Mouse (Mus musculus): Measurements from ENCODE around the gene Taf4. TPM values are rescaled to one million over a fixed set of nuclear protein-coding genes. Genes with fewer than 3 reads are reported as not detected.

Taf4 gene
- polyA plus RNA-seq, 1 experiment, result 6.9 TPM

- Histone ChIP-seq H3K27me3 (ENCODE audit: control insufficient read depth, insufficient read depth, insufficient read length) (no peaks in the 10 kb centered on the region), H3K79me2 (ENCODE audit: control insufficient read depth, insufficient read depth) (no peaks in the 10 kb centered on the region), H3K79me3 (ENCODE audit: low read depth) (no peaks in the 10 kb centered on the region), H3ac (ENCODE audit: control insufficient read depth, insufficient read length, low read depth) (no peak overlapping the region), H3K4me3 (ENCODE audit: insufficient read depth, poor library complexity, severe bottlenecking) (no peak overlapping the region), H3K36me3 (ENCODE audit: control insufficient read depth, insufficient read depth) (no peaks in the 10 kb centered on the region)
- TF ChIP-seq USF1 (IDR thresholded peaks at IDR 0.05; ENCODE audit: low read depth) (no peak), CTCF (IDR thresholded peaks at IDR 0.05; ENCODE audit: control insufficient read depth, insufficient read depth, insufficient read length) (no peak), MYOD1 (IDR thresholded peaks at IDR 0.05; ENCODE audit: control insufficient read depth, insufficient read length, low read depth) (no peak), MAX (IDR thresholded peaks at IDR 0.05) (no peak), FOSL1 (IDR thresholded peaks at IDR 0.05; ENCODE audit: insufficient read depth, low read length, poor library complexity, severe bottlenecking) (no peak), CEBPB (IDR thresholded peaks at IDR 0.05; ENCODE audit: low read depth) (no peak), MYOG (IDR thresholded peaks at IDR 0.05; ENCODE audit: control insufficient read depth, extremely low read depth, insufficient read length) (no peak)
Observed at GRCm38 (mm10) chr2:179993071-179993470, 16.6 kb upstream of the Taf4 start.

DNA sequence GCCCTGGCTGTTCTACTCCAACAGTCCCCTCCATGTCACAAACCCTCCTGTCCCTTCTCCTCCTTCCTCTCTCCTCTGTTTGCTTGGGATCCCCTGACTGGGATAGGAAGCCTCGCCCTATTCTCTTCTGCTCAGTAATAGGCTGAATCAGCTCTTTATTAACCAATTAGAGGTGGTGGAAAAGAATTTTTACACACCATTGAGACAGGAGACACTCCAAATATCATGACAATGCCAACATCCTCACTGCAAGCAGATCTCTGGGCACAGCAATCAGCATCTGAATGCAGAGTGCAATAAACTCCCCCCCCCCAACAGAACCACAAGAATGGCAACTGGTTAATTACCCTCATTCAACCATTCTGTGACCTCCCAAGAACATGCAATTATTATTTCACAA lies 12.7 kb upstream of the Taf4 start:
- H3K4me3 ChIP-seq (ENCODE audit: insufficient read depth, poor library complexity, severe bottlenecking), result no peak overlapping the region
- no peaks in the 10 kb centered on the region for H3K36me3 ChIP-seq (ENCODE audit: control insufficient read depth, insufficient read depth)
- H3K79me3 ChIP-seq (ENCODE audit: low read depth), result no peaks in the 10 kb centered on the region
- no peak overlapping the region for H3ac ChIP-seq (ENCODE audit: control insufficient read depth, insufficient read length, low read depth)
- TF ChIP-seq MYOD1 (IDR thresholded peaks at IDR 0.05; ENCODE audit: control insufficient read depth, insufficient read length, low read depth) (no peak), MAX (IDR thresholded peaks at IDR 0.05) (no peak), MYOG (IDR thresholded peaks at IDR 0.05; ENCODE audit: control insufficient read depth, extremely low read depth, insufficient read length) (no peak), FOSL1 (IDR thresholded peaks at IDR 0.05; ENCODE audit: insufficient read depth, low read length, poor library complexity, severe bottlenecking) (no peak), CTCF (IDR thresholded peaks at IDR 0.05; ENCODE audit: control insufficient read depth, insufficient read depth, insufficient read length) (no peak), CEBPB (IDR thresholded peaks at IDR 0.05; ENCODE audit: low read depth) (no peak), USF1 (IDR thresholded peaks at IDR 0.05; ENCODE audit: low read depth) (no peak)
- no peaks in the 10 kb centered on the region for H3K79me2 ChIP-seq (ENCODE audit: control insufficient read depth, insufficient read depth)
- no peaks in the 10 kb centered on the region for H3K27me3 ChIP-seq (ENCODE audit: control insufficient read depth, insufficient read depth, insufficient read length)

DNA sequence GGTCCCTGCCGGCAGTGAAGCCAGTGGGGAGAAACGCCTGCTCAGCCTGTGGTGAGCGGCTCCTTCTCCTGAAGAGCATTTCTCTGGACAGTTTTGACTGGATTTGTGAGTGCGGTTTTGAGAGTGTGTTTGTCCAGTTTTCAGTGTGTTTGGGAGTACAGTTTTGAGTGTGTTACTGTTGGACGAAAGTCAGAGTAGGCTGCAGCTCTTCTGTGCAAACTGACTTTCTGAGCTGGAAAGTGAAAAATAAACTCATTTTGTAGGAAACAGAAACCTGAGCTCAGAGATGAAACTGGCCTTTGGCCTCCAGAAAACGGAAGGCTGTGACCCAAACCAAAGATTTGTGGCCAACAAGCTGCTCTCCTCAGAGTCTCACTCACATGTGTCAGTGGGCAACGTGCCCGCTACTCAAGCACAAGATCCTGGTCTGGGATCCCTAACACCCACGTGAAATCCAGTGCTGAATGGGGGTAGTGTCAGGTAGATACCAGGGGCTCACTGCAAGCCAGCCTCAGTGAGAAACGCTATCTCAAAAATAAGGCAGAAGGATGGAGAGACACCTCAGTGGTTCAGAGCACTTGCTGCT lies 10.1 kb upstream of the Taf4 start:
- H3K36me3 ChIP-seq (ENCODE audit: control insufficient read depth, insufficient read depth), result no peaks in the 10 kb centered on the region
- H3K27me3 ChIP-seq (ENCODE audit: control insufficient read depth, insufficient read depth, insufficient read length), result no peaks in the 10 kb centered on the region
- no peak overlapping the region for H3K4me3 ChIP-seq (ENCODE audit: insufficient read depth, poor library complexity, severe bottlenecking)
- no peaks in the 10 kb centered on the region for H3K79me3 ChIP-seq (ENCODE audit: low read depth)
- no peak for TF ChIP-seq CEBPB (IDR thresholded peaks at IDR 0.05; ENCODE audit: low read depth)
- no peak for TF ChIP-seq CTCF (IDR thresholded peaks at IDR 0.05; ENCODE audit: control insufficient read depth, insufficient read depth, insufficient read length)
- TF ChIP-seq FOSL1 (IDR thresholded peaks at IDR 0.05; ENCODE audit: insufficient read depth, low read length, poor library complexity, severe bottlenecking), result no peak
- no peak overlapping the region for H3ac ChIP-seq (ENCODE audit: control insufficient read depth, insufficient read length, low read depth)
- H3K79me2 ChIP-seq (ENCODE audit: control insufficient read depth, insufficient read depth), result no peaks in the 10 kb centered on the region

- Histone ChIP-seq H3ac (ENCODE audit: control insufficient read depth, insufficient read length, low read depth) (no peak overlapping the region), H3K4me3 (ENCODE audit: insufficient read depth, poor library complexity, severe bottlenecking) (no peak overlapping the region), H3K79me2 (ENCODE audit: control insufficient read depth, insufficient read depth) (no peaks in the 10 kb centered on the region), H3K36me3 (ENCODE audit: control insufficient read depth, insufficient read depth) (no peaks in the 10 kb centered on the region), H3K27me3 (ENCODE audit: control insufficient read depth, insufficient read depth, insufficient read length) (no peaks in the 10 kb centered on the region), H3K79me3 (ENCODE audit: low read depth) (no peaks in the 10 kb centered on the region)
- TF ChIP-seq CTCF (IDR thresholded peaks at IDR 0.05; ENCODE audit: control insufficient read depth, insufficient read depth, insufficient read length), result no peak
- TF ChIP-seq MYOG (IDR thresholded peaks at IDR 0.05; ENCODE audit: control insufficient read depth, extremely low read depth, insufficient read length), result no peak
- no peak for TF ChIP-seq FOSL1 (IDR thresholded peaks at IDR 0.05; ENCODE audit: insufficient read depth, low read length, poor library complexity, severe bottlenecking)
- no peak for TF ChIP-seq MAX (IDR thresholded peaks at IDR 0.05)
Observed at GRCm38 (mm10) chr2:179985695-179986094, 9.2 kb upstream of the Taf4 start.

GRCm38 (mm10) chr2:179984830-179985229 lies 8.4 kb upstream of the Taf4 start:
- H3K27me3 ChIP-seq (ENCODE audit: control insufficient read depth, insufficient read depth, insufficient read length), result no peaks in the 10 kb centered on the region
- H3K79me3 ChIP-seq (ENCODE audit: low read depth), result no peaks in the 10 kb centered on the region
- TF ChIP-seq MYOD1 (IDR thresholded peaks at IDR 0.05; ENCODE audit: control insufficient read depth, insufficient read length, low read depth) (peak; percentile 85), FOSL1 (IDR thresholded peaks at IDR 0.05; ENCODE audit: insufficient read depth, low read length, poor library complexity, severe bottlenecking) (no peak)
- H3K36me3 ChIP-seq (ENCODE audit: control insufficient read depth, insufficient read depth), result no peaks in the 10 kb centered on the region
- no peak overlapping the region for H3K4me3 ChIP-seq (ENCODE audit: insufficient read depth, poor library complexity, severe bottlenecking)
- no peak overlapping the region for H3ac ChIP-seq (ENCODE audit: control insufficient read depth, insufficient read length, low read depth)
- no peaks in the 10 kb centered on the region for H3K79me2 ChIP-seq (ENCODE audit: control insufficient read depth, insufficient read depth)

DNA sequence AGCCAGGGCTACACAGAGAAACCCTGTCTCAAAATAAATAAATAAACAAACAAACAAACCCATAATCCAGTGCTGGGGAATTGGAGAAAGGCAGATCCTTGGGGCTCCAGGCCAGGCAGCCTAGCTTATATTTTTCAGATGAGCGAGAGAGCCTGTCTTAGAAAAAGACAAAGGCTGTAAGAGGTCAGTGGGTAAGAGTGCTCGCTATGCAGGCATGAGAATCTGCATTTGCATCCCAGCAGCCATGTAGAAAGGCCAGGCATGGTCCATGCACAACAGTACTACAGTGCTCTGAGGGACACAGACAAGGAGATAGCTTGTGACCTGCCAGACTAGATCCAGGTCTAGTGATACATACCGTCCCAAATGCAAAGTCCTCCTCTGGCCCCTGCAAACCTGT lies 6.3 kb upstream of the Taf4 start:
- TF ChIP-seq MYOG (IDR thresholded peaks at IDR 0.05; ENCODE audit: control insufficient read depth, extremely low read depth, insufficient read length), result no peak
- no peak for TF ChIP-seq CEBPB (IDR thresholded peaks at IDR 0.05; ENCODE audit: low read depth)
- no peak for TF ChIP-seq FOSL1 (IDR thresholded peaks at IDR 0.05; ENCODE audit: insufficient read depth, low read length, poor library complexity, severe bottlenecking)
- TF ChIP-seq MAX (IDR thresholded peaks at IDR 0.05), result no peak
- no peak overlapping the region for H3ac ChIP-seq (ENCODE audit: control insufficient read depth, insufficient read length, low read depth)
- no peaks in the 10 kb centered on the region for H3K27me3 ChIP-seq (ENCODE audit: control insufficient read depth, insufficient read depth, insufficient read length)
- H3K79me2 ChIP-seq (ENCODE audit: control insufficient read depth, insufficient read depth), result no peaks in the 10 kb centered on the region
- H3K36me3 ChIP-seq (ENCODE audit: control insufficient read depth, insufficient read depth), result no peaks in the 10 kb centered on the region
- no peaks in the 10 kb centered on the region for H3K79me3 ChIP-seq (ENCODE audit: low read depth)
- no peak overlapping the region for H3K4me3 ChIP-seq (ENCODE audit: insufficient read depth, poor library complexity, severe bottlenecking)
